Mouse (Mus musculus): ENCODE measurements around the gene Arhgap10. TPM values are rescaled to one million over a fixed set of nuclear protein-coding genes. Genes with fewer than 3 reads are reported as not detected.

The Arhgap10 gene
- total and polyA plus RNA-seq, 3 experiments: 13.1 to 22.8 TPM; not detected in 1

DNA sequence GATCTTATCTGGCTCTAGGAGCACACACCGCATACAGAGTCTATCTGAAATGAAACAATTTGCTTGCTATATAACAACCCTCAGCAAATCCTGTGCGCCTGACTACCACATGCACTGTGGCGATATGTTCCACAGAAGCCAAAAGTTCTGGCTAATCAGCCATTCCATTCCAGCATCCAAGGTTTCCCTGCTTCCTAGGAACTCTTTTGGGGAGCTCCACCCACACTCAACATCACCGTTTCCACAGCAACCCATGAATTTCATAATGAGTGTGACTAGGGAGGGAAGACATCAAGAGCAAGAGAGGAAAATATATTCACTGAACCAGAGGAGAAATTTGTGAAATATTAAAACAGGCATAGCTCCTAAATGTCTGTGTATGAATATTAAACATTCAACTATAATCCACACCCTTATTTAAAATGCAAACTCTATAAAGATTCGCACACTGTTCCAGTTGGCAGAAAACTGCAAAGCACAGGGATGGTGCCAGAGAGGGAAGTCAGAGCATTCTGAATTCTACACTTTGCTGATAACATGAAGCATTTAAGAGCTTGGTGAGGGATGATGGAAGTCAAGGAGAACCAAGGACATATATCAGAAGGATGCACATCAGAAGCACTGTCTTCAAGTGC, 261.2 kb downstream of the Arhgap10 start:
- Histone ChIP-seq H3K27ac (ENCODE audit: control insufficient read depth, low read depth, low read length) (no peak overlapping the region), H3K4me1 (ENCODE audit: control insufficient read depth in 1 of 2, insufficient read depth in 2 of 2, low read length in 2 of 2) (no peaks in the 10 kb centered on the region), H3K9ac (ENCODE audit: control insufficient read depth, low read depth, low read length, poor library complexity, severe bottlenecking) (no peak overlapping the region), H3K79me2 (ENCODE audit: control insufficient read depth, insufficient read depth, low read length, poor library complexity) (no peaks in the 10 kb centered on the region), H3K36me3 (ENCODE audit: control insufficient read depth in 1 of 2, insufficient read depth in 2 of 2, low read length in 2 of 2) (no peaks in the 10 kb centered on the region), H3K4me3 (ENCODE audit: control insufficient read depth in 1 of 2, insufficient read depth in 1 of 2, low read depth in 2 of 2, low read length in 2 of 2) (no peak overlapping the region), H3K9me3 (replicated peaks; ENCODE audit: insufficient read depth, low read length) (no peaks in the 10 kb centered on the region), H3K27me3 (ENCODE audit: control insufficient read depth in 1 of 2, insufficient read depth in 2 of 2, low read length in 2 of 2) (no peaks in the 10 kb centered on the region)
- TF ChIP-seq SMC3 (IDR thresholded peaks at IDR 0.05; ENCODE audit: low read depth, low read length) (no peak), MYB (IDR thresholded peaks at IDR 0.05; ENCODE audit: low read depth, low read length) (no peak)
- DNase-seq (ENCODE audit: low read depth, low spot score): no peak

- no peak overlapping the region for H3K4me3 ChIP-seq (ENCODE audit: control insufficient read depth in 1 of 2, insufficient read depth in 1 of 2, low read depth in 2 of 2, low read length in 2 of 2)
- no peaks in the 10 kb centered on the region for H3K9me3 ChIP-seq (replicated peaks; ENCODE audit: insufficient read depth, low read length)
- H3K27me3 ChIP-seq (ENCODE audit: control insufficient read depth in 1 of 2, insufficient read depth in 2 of 2, low read length in 2 of 2): no peaks in the 10 kb centered on the region
- H3K27ac ChIP-seq (ENCODE audit: control insufficient read depth, low read depth, low read length): no peak overlapping the region
- no peak for DNase-seq (ENCODE audit: low read depth, low spot score)
- TF ChIP-seq CHD1 (IDR thresholded peaks at IDR 0.05; ENCODE audit: low read depth, low read length) (no peak), MXI1 (IDR thresholded peaks at IDR 0.05; ENCODE audit: low read depth, low read length) (no peak), MYB (IDR thresholded peaks at IDR 0.05; ENCODE audit: low read depth, low read length) (no peak), SMC3 (IDR thresholded peaks at IDR 0.05; ENCODE audit: low read depth, low read length) (no peak), MEF2A (IDR thresholded peaks at IDR 0.05; ENCODE audit: extremely low read depth, insufficient replicate concordance, low read depth, low read length, poor library complexity, severe bottlenecking) (no peak), USF2 (IDR thresholded peaks at IDR 0.05; ENCODE audit: borderline replicate concordance in 1 of 2, insufficient read depth in 1 of 2, low read depth in 1 of 2, low read length in 2 of 2) (no peak), ZMIZ1 (IDR thresholded peaks at IDR 0.05; ENCODE audit: low read depth, low read length) (no peak), TBP (IDR thresholded peaks at IDR 0.05; ENCODE audit: low read depth, low read length) (no peak), BHLHE40 (IDR thresholded peaks at IDR 0.05; ENCODE audit: borderline replicate concordance, low read depth, low read length) (no peak), JUND (IDR thresholded peaks at IDR 0.05; ENCODE audit: low read depth, low read length) (no peak), RAD21 (IDR thresholded peaks at IDR 0.05; ENCODE audit: low read depth, low read length) (no peak)
- no peaks in the 10 kb centered on the region; a peak in 1 of 4 replicates for H3K36me3 ChIP-seq (ENCODE audit: control insufficient read depth in 1 of 2, insufficient read depth in 2 of 2, low read length in 2 of 2)
- H3K9ac ChIP-seq (ENCODE audit: control insufficient read depth, low read depth, low read length, poor library complexity, severe bottlenecking): no peak overlapping the region
- no peaks in the 10 kb centered on the region for H3K4me1 ChIP-seq (ENCODE audit: control insufficient read depth in 1 of 2, insufficient read depth in 2 of 2, low read length in 2 of 2)
- H3K79me2 ChIP-seq (ENCODE audit: control insufficient read depth, insufficient read depth, low read length, poor library complexity): no peaks in the 10 kb centered on the region
These were observed 263.3 kb downstream of the Arhgap10 start for GRCm38 (mm10) chr8:77254466-77254865.

- no peaks in the 10 kb centered on the region for H3K27me3 ChIP-seq (ENCODE audit: control insufficient read depth in 1 of 2, insufficient read depth in 2 of 2, low read length in 2 of 2)
- no peak overlapping the region for H3K9ac ChIP-seq (ENCODE audit: control insufficient read depth, low read depth, low read length, poor library complexity, severe bottlenecking)
- no peak for DNase-seq (ENCODE audit: low read depth, low spot score)
- TF ChIP-seq TAL1 (IDR thresholded peaks at IDR 0.05; ENCODE audit: low read length) (no peak), POLR2AphosphoS2 (IDR thresholded peaks at IDR 0.05; ENCODE audit: low read length) (no peak), RAD21 (IDR thresholded peaks at IDR 0.05; ENCODE audit: low read depth, low read length) (no peak)
- no peaks in the 10 kb centered on the region for H3K79me2 ChIP-seq (ENCODE audit: control insufficient read depth, insufficient read depth, low read length, poor library complexity)
- no peak overlapping the region for H3K4me3 ChIP-seq (ENCODE audit: control insufficient read depth in 1 of 2, insufficient read depth in 1 of 2, low read depth in 2 of 2, low read length in 2 of 2)
- no peaks in the 10 kb centered on the region; a peak in 1 of 4 replicates for H3K36me3 ChIP-seq (ENCODE audit: control insufficient read depth in 1 of 2, insufficient read depth in 2 of 2, low read length in 2 of 2)
- H3K4me1 ChIP-seq (ENCODE audit: control insufficient read depth in 1 of 2, insufficient read depth in 2 of 2, low read length in 2 of 2): no peaks in the 10 kb centered on the region
- H3K27ac ChIP-seq (ENCODE audit: control insufficient read depth, low read depth, low read length): no peak overlapping the region
- no peaks in the 10 kb centered on the region for H3K9me3 ChIP-seq (replicated peaks; ENCODE audit: insufficient read depth, low read length)
These were observed 266.6 kb downstream of the Arhgap10 start for GRCm38 (mm10) chr8:77251134-77251533.
